Mouse (Mus musculus) cortical plate, adult 2 months (tissue): ENCODE measurements around the gene Ccl1. TPM values are rescaled to one million over a fixed set of nuclear protein-coding genes. Genes with fewer than 3 reads are reported as not detected.

Source experiments
- H3K27ac ChIP-seq: fragments of 200-500 bp; 2 replicates; pipeline ENCODE4 v1.5.1; 2012; ENCODE audit warnings: low read length, control low read depth, inconsistent platforms; ENCODE audit not compliant: insufficient read depth
- H3K4me1 ChIP-seq: fragments of 200-500 bp; 2 replicates; pipeline ENCODE4 v1.6.1; 2011; ENCODE audit warnings: low read length; ENCODE audit not compliant: control insufficient read depth, insufficient read depth
- H3K4me3 ChIP-seq: fragments of 200-500 bp; 2 replicates; pipeline ENCODE4 v1.5.1; 2011; ENCODE audit warnings: mild to moderate bottlenecking, low read length, control low read depth; ENCODE audit not compliant: insufficient read depth
- CTCF ChIP-seq: fragments of 200-500 bp; IDR thresholded peaks from 2 replicates; pipeline ENCODE4 v1.5.1; 2011; ENCODE audit warnings: mild to moderate bottlenecking, control low read depth, low read length; ENCODE audit not compliant: insufficient read depth; ENCODE audit errors: extremely low read depth
- POLR2A ChIP-seq: fragments of 200-500 bp; IDR thresholded peaks from 2 replicates; pipeline ENCODE4 v1.6.1; 2011; ENCODE audit warnings: mild to moderate bottlenecking, low read length, control low read depth; ENCODE audit not compliant: insufficient read depth; ENCODE audit errors: extremely low read depth
- polyA plus RNA-seq: library from polyadenylated mRNA; depleted of rRNA; stranded (reverse); fragments of >200 nt; gene quantifications from 2 replicates; pipeline ENCODE4 v1.2.3, GENCODE M21; 2012

The Ccl1 gene
- polyA plus RNA-seq, 1 experiment, result not detected

GRCm38 (mm10) chr11:82183281-82183935 is 122.1 kb downstream of the Ccl1 start:
- Histone ChIP-seq H3K4me3 (no peak overlapping the region), H3K27ac (no peak overlapping the region), H3K4me1 (no peaks in the 10 kb centered on the region)
- TF ChIP-seq POLR2A (no peak), CTCF (no peak)

GRCm38 (mm10) chr11:82182401-82182800 is 123.1 kb downstream of the Ccl1 start:
- no peak overlapping the region for H3K4me3 ChIP-seq
- no peak overlapping the region for H3K27ac ChIP-seq
- no peaks in the 10 kb centered on the region for H3K4me1 ChIP-seq
- TF ChIP-seq CTCF (no peak), POLR2A (no peak)

- Histone ChIP-seq H3K4me1 (no peaks in the 10 kb centered on the region), H3K4me3 (no peak overlapping the region), H3K27ac (no peak overlapping the region)
- TF ChIP-seq POLR2A, result no peak
- TF ChIP-seq CTCF, result no peak
Observed at GRCm38 (mm10) chr11:82181331-82181730, 124.2 kb downstream of the Ccl1 start.

- no peak overlapping the region for H3K27ac ChIP-seq
- H3K4me3 ChIP-seq, result no peak overlapping the region
- TF ChIP-seq CTCF, result no peak
- H3K4me1 ChIP-seq, result no peaks in the 10 kb centered on the region
Observed at GRCm38 (mm10) chr11:82178161-82178560, 127.3 kb downstream of the Ccl1 start.

GRCm38 (mm10) chr11:82177711-82178110 is 127.8 kb downstream of the Ccl1 start:
- H3K4me1 ChIP-seq, result no peaks in the 10 kb centered on the region
- no peak overlapping the region for H3K27ac ChIP-seq
- TF ChIP-seq POLR2A (no peak), CTCF (peak; percentile 83)
- no peak overlapping the region for H3K4me3 ChIP-seq

GRCm38 (mm10) chr11:82174794-82175193 is 130.7 kb downstream of the Ccl1 start:
- Histone ChIP-seq H3K27ac (no peak overlapping the region), H3K4me1 (no peaks in the 10 kb centered on the region), H3K4me3 (no peak overlapping the region)
- TF ChIP-seq POLR2A (no peak), CTCF (peak; percentile 66)

GRCm38 (mm10) chr11:82173491-82173890 is 132.0 kb downstream of the Ccl1 start:
- no peaks in the 10 kb centered on the region for H3K4me1 ChIP-seq
- TF ChIP-seq POLR2A, result no peak
- no peak for TF ChIP-seq CTCF
- no peak overlapping the region for H3K4me3 ChIP-seq
- H3K27ac ChIP-seq, result no peak overlapping the region

GRCm38 (mm10) chr11:82171316-82172071 is 134.0 kb downstream of the Ccl1 start:
- no peak overlapping the region for H3K4me3 ChIP-seq
- H3K4me1 ChIP-seq, result no peaks in the 10 kb centered on the region
- no peak for TF ChIP-seq POLR2A
- no peak for TF ChIP-seq CTCF
- H3K27ac ChIP-seq, result no peak overlapping the region

GRCm38 (mm10) chr11:82169456-82169855 is 136.0 kb downstream of the Ccl1 start:
- H3K4me1 ChIP-seq, result no peaks in the 10 kb centered on the region

GRCm38 (mm10) chr11:82168308-82168707 is 137.2 kb downstream of the Ccl1 start:
- TF ChIP-seq CTCF, result no peak
- TF ChIP-seq POLR2A, result no peak
- no peak overlapping the region for H3K4me3 ChIP-seq
- H3K4me1 ChIP-seq, result no peaks in the 10 kb centered on the region
- H3K27ac ChIP-seq, result no peak overlapping the region

More at GRCm38 (mm10) chr11:82169456-82169855, 136.0 kb downstream of the Ccl1 start:
- Histone ChIP-seq H3K27ac (no peak overlapping the region), H3K4me3 (no peak overlapping the region)
- TF ChIP-seq CTCF, result no peak
- no peak for TF ChIP-seq POLR2A
